Mouse (Mus musculus) liver, embryonic 14.5 days (tissue): Measurements from ENCODE around the gene Gm6993. TPM values are rescaled to one million over a fixed set of nuclear protein-coding genes. Genes with fewer than 3 reads are reported as not detected.

ENCODE experiments used
- ATAC-seq: fragments of 200-750 bp; cut with Nextera tagmentation; 2 replicates; pipeline ENCODE4 v1.8.0; 2017; ENCODE audit warnings: moderate number of reproducible peaks, mild to moderate bottlenecking, moderate library complexity; ENCODE audit not compliant: insufficient read depth
- DNase-seq, 3 experiments: peaks; one replicate each; pipeline ENCODE4 v3.0.0-alpha.2; 2012 to 2013; ENCODE audit warnings: low read depth in 3 of 3, low spot score in 3 of 3
- H3K27ac ChIP-seq: fragments of 300-500 bp; sonication (generic); 2 replicates; pipeline ENCODE4 v1.5.1; 2014; ENCODE audit warnings: moderate library complexity, mild to moderate bottlenecking, control low read depth, inconsistent platforms
- H3K27me3 ChIP-seq: fragments of 300-500 bp; sonication (generic); 2 replicates; pipeline ENCODE4 v1.6.1; 2014; ENCODE audit warnings: mild to moderate bottlenecking, low read length, moderate library complexity; ENCODE audit not compliant: control insufficient read depth, insufficient read depth
- H3K36me3 ChIP-seq: fragments of 300-500 bp; sonication (generic); replicated peaks from 2 replicates; pipeline ENCODE4 v1.6.1; 2014; ENCODE audit warnings: low read depth; ENCODE audit not compliant: control insufficient read depth, insufficient read depth
- H3K4me1 ChIP-seq, 2 experiments: fragments of 200-500 bp in 1 of 2; fragments of 300-500 bp in 1 of 2; sonication (generic) in 1 of 2; replicated peaks; 2 replicates each; pipeline ENCODE4 v1.6.1; 2012 to 2014; ENCODE audit warnings: antibody characterized with exemption in 1 of 2, inconsistent platforms in 1 of 2, low read length in 1 of 2; ENCODE audit not compliant: control insufficient read depth in 2 of 2, insufficient read depth in 2 of 2
- H3K4me2 ChIP-seq: fragments of 300-500 bp; sonication (generic); 2 replicates; pipeline ENCODE4 v1.6.1; 2014; ENCODE audit warnings: low read depth, mild to moderate bottlenecking, control low read depth, moderate library complexity
- H3K4me3 ChIP-seq, 2 experiments: fragments of 200-500 bp in 1 of 2; fragments of 300-500 bp in 1 of 2; sonication (generic) in 1 of 2; 2 replicates each; pipeline ENCODE4 v1.5.1; 2012 to 2014; ENCODE audit warnings: low read depth in 2 of 2, low read length in 2 of 2, mild to moderate bottlenecking in 2 of 2, control low read depth in 1 of 2, inconsistent platforms in 1 of 2, moderate library complexity in 1 of 2; ENCODE audit not compliant: insufficient read depth in 1 of 2
- H3K9ac ChIP-seq: fragments of 300-500 bp; sonication (generic); replicated peaks from 2 replicates; pipeline ENCODE4 v1.6.1; 2014; ENCODE audit warnings: mild to moderate bottlenecking, control low read depth, moderate library complexity
- H3K9me3 ChIP-seq: fragments of 300-500 bp; sonication (generic); 2 replicates; pipeline ENCODE4 v1.6.1; 2016; ENCODE audit warnings: low read length, mixed read lengths; ENCODE audit not compliant: control insufficient read depth
- CTCF ChIP-seq: IDR thresholded peaks from 2 replicates; pipeline ENCODE4 v1.5.1; 2016; ENCODE audit warnings: antibody characterized with exemption, low read depth, control low read depth
- EP300 ChIP-seq: IDR thresholded peaks from 2 replicates; pipeline ENCODE4 v1.6.1; 2016; ENCODE audit warnings: antibody characterized with exemption, low read depth
- whole genome bisulfite sequencing: fragments of 180-500 bp; shearing (Covaris S2); extraction: QIAGEN DNeasy Blood & Tissue Kit; methylation state at CpG from one replicate; pipeline ENCODE4 v1.1.7; 2014; ENCODE audit not compliant: insufficient replicate concordance; 5-methylcytosine and 5-hydroxymethylcytosine counted together
- polyA plus RNA-seq, 2 experiments: library from polyadenylated mRNA; depleted of rRNA in 1 of 2; stranded (reverse) in 1 of 2; unstranded in 1 of 2; fragments of >200 nt; fragmentation: Nextera tagmentation in 1 of 2; extraction: Ambion mirVana in 1 of 2; gene quantifications; 2 replicates each; pipeline versions ENCODE4 v1.2.1 to v1.2.3; 2012 to 2014

The Gm6993 gene
- polyA plus RNA-seq, 2 experiments = not detected

DNA sequence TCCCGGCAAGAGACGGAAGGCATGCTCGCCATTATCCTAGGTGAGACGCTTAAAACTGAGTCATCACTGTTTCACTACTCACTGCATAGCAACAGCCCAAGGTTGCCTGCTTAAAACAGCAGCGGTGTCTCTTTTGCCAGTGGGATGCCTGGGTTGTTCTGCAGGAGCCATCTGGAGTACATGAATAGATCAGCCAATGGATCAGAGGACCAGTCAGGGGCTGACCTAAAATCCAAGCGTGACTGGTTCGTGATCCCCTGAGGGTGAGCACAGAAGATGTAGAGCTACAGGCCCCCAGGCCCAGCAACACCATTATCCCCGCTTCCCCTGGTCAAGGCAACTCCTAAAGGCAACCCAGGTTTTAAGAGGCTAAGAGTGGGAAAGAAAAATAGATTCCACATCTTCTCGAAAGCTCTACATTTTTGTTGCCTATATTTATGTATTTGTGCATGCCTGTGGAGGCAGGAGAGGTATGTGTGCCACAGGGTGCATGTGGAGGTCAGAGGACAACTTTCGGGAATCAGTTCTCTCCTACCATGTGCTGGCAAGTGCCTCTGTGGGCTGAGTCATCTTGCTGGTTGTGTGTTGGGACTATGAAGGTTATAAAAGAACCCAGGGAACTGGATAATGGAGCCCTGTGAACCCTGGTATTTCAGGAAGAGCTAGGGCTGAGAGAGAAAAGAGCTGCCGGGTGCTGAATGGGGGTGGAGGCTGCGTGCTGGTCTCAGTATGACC lies 3.5 kb upstream of the Gm6993 start:
- ATAC-seq = no peak
- TF ChIP-seq EP300 = no peak
- TF ChIP-seq CTCF = no peak
- Histone ChIP-seq H3K36me3 (no peaks in the 10 kb centered on the region), H3K9me3 (no peaks in the 10 kb centered on the region), H3K4me2 (no peak overlapping the region), H3K27me3 (no peaks in the 10 kb centered on the region), H3K27ac (no peak overlapping the region), H3K4me1 (no peaks in the 10 kb centered on the region), H3K9ac (no peak overlapping the region), H3K4me3 (no peak overlapping the region)
- DNase-seq = no peak
- 60% methylated on average over 12 of the region's 12 CpGs for WGBS

DNA sequence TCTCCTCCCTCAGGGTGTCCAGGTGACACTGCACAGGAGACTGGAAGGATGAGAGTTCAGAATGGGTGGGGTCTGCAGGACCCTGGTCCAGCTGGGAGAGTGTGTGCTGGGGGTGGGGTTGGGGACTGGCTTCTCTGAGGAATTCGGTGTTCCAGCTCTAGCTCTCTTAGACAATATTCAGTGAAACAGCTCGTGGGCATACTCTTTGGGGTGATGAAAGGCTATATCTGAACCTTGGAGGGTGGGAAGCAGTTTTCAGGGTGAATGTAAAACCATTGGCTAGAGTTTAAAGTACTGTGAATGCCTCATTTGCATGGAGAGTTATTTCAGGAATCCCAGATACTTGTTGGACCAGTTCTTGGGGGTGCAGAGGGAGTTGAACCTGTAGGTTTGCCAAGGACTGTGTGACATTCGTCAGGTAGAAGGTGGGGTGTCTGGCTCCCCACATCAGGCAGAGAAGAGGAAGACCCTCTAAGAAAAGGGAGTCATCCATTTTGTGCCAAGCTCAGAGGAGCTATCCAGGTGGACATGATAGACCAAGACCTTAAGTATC lies 1.5 kb upstream of the Gm6993 start:
- no peak for ATAC-seq

DNA sequence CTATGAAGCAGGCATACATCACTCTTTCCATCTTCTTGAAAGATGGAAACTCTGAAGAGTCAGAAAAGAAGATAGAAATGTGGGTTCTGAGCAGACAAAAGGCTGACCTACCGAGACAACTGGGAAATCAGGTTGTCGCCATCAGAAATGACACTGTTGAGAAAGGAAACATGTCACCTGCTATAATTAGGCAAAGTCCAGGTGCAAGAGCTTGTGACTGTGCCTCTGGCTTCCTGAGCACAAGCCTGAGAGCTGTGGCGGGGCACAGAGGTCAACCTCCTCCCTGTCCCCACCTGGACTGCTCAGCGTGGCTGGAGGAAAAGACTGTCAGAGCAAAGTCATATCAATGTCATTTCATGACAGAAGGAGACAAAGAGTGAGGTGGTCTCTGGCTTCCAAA lies 772 bp upstream of the Gm6993 start:
- ATAC-seq (no peak), DNase-seq (no peak)
- Histone ChIP-seq H3K4me1 (no peaks in the 10 kb centered on the region), H3K36me3 (no peaks in the 10 kb centered on the region), H3K27me3 (no peaks in the 10 kb centered on the region), H3K27ac (no peak overlapping the region), H3K9ac (no peak overlapping the region), H3K4me3 (no peak overlapping the region), H3K9me3 (no peaks in the 10 kb centered on the region), H3K4me2 (no peak overlapping the region)
- 46% methylated on average over 4 of the region's 4 CpGs for WGBS
- TF ChIP-seq EP300 (no peak), CTCF (no peak)

More for the DNA sequence above, 1.5 kb upstream of the Gm6993 start:
- Histone ChIP-seq H3K4me1 (no peaks in the 10 kb centered on the region), H3K27ac (no peak overlapping the region), H3K27me3 (no peaks in the 10 kb centered on the region), H3K9ac (no peak overlapping the region), H3K9me3 (no peaks in the 10 kb centered on the region), H3K4me2 (no peak overlapping the region), H3K36me3 (no peaks in the 10 kb centered on the region), H3K4me3 (no peak overlapping the region)
- no peak for TF ChIP-seq CTCF
- no peak for TF ChIP-seq EP300
- no peak for DNase-seq
- WGBS = 52% methylated on average over 3 of the region's 3 CpGs

DNA sequence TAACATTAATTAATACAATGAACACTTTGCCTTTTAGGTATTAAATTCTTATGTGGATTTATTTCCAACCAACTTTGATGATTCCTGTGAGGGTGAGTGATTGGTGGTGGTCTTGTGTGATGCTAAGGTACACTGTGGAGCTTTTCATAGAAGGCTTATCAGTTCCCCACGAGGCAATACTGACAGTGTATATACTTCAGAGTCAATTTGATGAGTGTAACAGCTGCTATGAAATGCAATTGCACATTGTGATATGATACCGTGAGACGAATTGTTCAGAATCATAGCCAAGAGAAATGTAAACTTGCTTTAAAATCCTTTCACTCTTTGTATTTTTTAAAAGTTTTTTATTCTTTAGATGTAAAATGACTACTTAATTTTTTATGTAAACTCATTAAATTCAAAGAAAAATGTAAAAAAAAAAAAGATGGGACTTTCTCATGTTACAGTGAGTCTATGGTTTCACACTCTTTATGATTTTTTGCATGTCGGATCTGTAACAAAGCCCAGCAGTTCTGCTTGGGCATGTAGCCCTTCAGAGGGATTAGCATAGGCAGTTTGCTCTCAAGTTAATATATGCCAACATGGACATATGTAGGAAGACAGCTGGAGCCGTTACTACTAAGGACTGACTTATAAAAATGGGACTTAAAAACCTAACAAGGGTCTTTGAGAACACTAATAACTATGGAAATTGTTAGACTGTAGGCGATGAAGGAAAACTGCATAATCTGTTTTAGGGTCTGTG lies 1.2 kb downstream of the Gm6993 start:
- Histone ChIP-seq H3K4me1 (no peaks in the 10 kb centered on the region), H3K9ac (no peak overlapping the region), H3K9me3 (no peaks in the 10 kb centered on the region), H3K27me3 (no peaks in the 10 kb centered on the region), H3K27ac (no peak overlapping the region), H3K4me3 (no peak overlapping the region), H3K36me3 (no peaks in the 10 kb centered on the region), H3K4me2 (no peak overlapping the region)
- WGBS = 61% methylated on average over 6 of the region's 6 CpGs
- no peak for TF ChIP-seq CTCF
- no peak for TF ChIP-seq EP300
- ATAC-seq = no peak
- no peak for DNase-seq

DNA sequence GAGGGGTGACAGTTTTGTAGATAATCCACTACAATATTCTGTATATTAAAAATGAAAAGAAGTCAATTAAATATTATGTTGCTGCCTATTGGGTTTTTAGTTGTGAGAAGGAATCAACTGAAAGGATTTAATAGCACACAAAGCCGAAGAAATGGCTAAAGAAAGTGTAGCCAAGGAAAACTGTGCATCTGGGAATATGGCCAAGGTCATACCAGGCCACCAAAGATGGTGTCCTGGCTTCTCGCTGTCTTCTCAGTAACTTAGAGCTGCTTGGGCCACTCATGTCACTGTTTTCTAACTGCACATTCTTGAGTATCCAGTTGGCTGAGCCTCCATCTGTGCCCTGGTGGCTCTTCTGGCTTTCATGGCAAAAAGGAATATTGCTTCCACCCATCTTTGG lies 3.4 kb downstream of the Gm6993 start:
- Histone ChIP-seq H3K4me3 (no peak overlapping the region), H3K9me3 (no peaks in the 10 kb centered on the region), H3K36me3 (no peaks in the 10 kb centered on the region), H3K27me3 (no peaks in the 10 kb centered on the region), H3K4me1 (no peaks in the 10 kb centered on the region), H3K27ac (no peak overlapping the region), H3K9ac (no peak overlapping the region), H3K4me2 (no peak overlapping the region)
- DNase-seq (no peak), ATAC-seq (no peak)
- TF ChIP-seq CTCF = no peak
- no peak for TF ChIP-seq EP300
- 53% methylated on average over 2 of the region's 2 CpGs for WGBS
